Mouse (Mus musculus) layer of hippocampus, adult 2 months (tissue): ENCODE measurements around the gene Msln. TPM values are rescaled to one million over a fixed set of nuclear protein-coding genes. Genes with fewer than 3 reads are reported as not detected.

ENCODE experiments used
- DNase-seq, 2 experiments: peaks; one replicate each; pipeline ENCODE4 v3.0.0; 2022; ENCODE audit warnings: low spot score in 2 of 2
- H3K27ac ChIP-seq: fragments of 200-600 bp; 2 replicates; pipeline ENCODE4 v1.8.1; 2022
- H3K4me3 ChIP-seq: fragments of 200-600 bp; 2 replicates; pipeline ENCODE4 v1.8.1; 2022; ENCODE audit warnings: mild to moderate bottlenecking
- CTCF ChIP-seq: fragments of 200-600 bp; conservative IDR thresholded peaks from 2 replicates; pipeline ENCODE4 v1.8.1; 2022; ENCODE audit warnings: antibody characterized with exemption, mild to moderate bottlenecking, moderate library complexity
- microRNA-seq, 2 experiments: library from miRNA; unstranded; fragments of <30 nt; microRNA quantifications; one replicate each; pipeline ENCODE4 v1.2.0; 2021
- total RNA-seq, 2 experiments: library from RNA; stranded (reverse); gene quantifications; 2 replicates each; pipeline ENCODE4 v1.2.3; 2021

Gene Msln
- total RNA-seq, 2 experiments from 2014 or later: 0.51 to 0.69 TPM

DNA sequence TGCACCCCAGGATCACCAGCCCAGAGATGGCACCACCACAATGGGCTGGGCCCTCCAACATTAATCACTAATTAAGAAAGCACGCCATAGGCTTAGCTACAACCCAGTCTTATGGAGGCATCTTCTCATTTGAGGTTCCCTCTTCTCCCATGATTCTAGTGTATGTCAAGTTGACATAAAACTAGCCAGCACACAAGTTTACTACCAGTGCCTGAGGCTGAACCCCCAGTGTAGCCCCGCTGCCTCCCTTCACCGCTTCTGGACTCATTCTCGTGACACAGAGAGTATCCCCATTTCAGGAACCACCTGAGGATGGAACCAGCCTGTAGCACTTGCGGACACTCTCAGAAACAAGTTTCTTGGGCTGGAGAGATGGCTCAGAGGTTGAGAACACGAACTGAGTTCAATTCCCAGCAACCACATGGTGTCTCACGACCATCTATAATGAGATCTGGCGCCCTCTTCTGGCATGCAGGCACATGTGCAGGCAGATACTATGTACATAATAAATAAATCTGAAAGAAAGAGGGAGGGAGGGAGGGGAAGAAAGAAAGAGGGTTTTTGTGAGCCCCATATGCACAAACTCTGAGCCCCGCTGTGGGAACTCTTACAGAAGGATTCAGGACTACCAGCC lies 53.2 kb downstream of the Msln start:
- no peak overlapping the region for H3K4me3 ChIP-seq
- DNase-seq: no peak
- peak; percentile 61 for TF ChIP-seq CTCF
- no peak overlapping the region for H3K27ac ChIP-seq

Small RNA genes lying within 50 kb of the gene (microRNA-seq; reads per million reads assigned to microRNA genes)
- gene Gm25083 (0 reads per million in 2 experiments), gene Mir6966 (1.9 to 3.1 reads per million in 2 experiments)

Other genes starting within 250 kb of the Msln start
- 10 to 100 TPM; 47.7 to 55.7 TPM for gene Sox8, start 183.7 kb downstream of the Msln start, total RNA-seq
- gene Lmf1, start 175.3 kb downstream of the Msln start, total RNA-seq: 10 to 100 TPM; 25.5 to 31.2 TPM
- gene Gng13, start 37.2 kb downstream of the Msln start, total RNA-seq: 100 to 1,000 TPM; 106 to 122 TPM
- gene Chtf18, start 27.0 kb downstream of the Msln start, total RNA-seq: 1 to 10 TPM; 1.2 to 1.8 TPM
- 10 to 100 TPM; 54.5 to 56.9 TPM for gene Rpusd1, start 26.7 kb downstream of the Msln start, total RNA-seq
- gene Mslnl, start 18.3 kb downstream of the Msln start, total RNA-seq: not detected
- 10 to 100 TPM; 37.4 to 39.8 TPM for gene Narfl, start 19.4 kb upstream of the Msln start, total RNA-seq
- 100 to 1,000 TPM; 116 to 117 TPM for gene Haghl, start 31.3 kb upstream of the Msln start, total RNA-seq
- under 1 TPM; 0.49 to 0.51 TPM for gene Ccdc78, start 32.2 kb upstream of the Msln start, total RNA-seq
- 10 to 100 TPM; 83.0 to 89.3 TPM for gene Fam173a, start 38.5 kb upstream of the Msln start, total RNA-seq
- gene AC134908.4, start 41.3 kb upstream of the Msln start, total RNA-seq: 1 to 10 TPM; 1.4 to 1.9 TPM
- 10 to 100 TPM; 76.9 to 80.3 TPM for gene Metrn, start 42.8 kb upstream of the Msln start, total RNA-seq
- 100 to 1,000 TPM; 680 to 699 TPM for gene Fbxl16, start 54.7 kb upstream of the Msln start, total RNA-seq
- gene Wdr24, start 69.2 kb upstream of the Msln start, total RNA-seq: 10 to 100 TPM; 27.9 to 28.9 TPM
- 10 to 100 TPM; 58.0 to 61.1 TPM for gene Jmjd8, start 74.5 kb upstream of the Msln start, total RNA-seq
- 100 to 1,000 TPM; 164 to 175 TPM for gene Stub1, start 79.0 kb upstream of the Msln start, total RNA-seq
- gene Rhbdl1, start 82.9 kb upstream of the Msln start, total RNA-seq: 10 to 100 TPM; 43.0 to 44.8 TPM
- 10 to 100 TPM; 30.0 to 33.9 TPM for gene Gm20683, start 87.4 kb upstream of the Msln start, total RNA-seq
- 100 to 1,000 TPM in 1 of 2 experiments, 10 to 100 TPM in 1; 95.9 to 107 TPM for gene Rhot2, start 90.5 kb upstream of the Msln start, total RNA-seq
- 10 to 100 TPM; 21.7 to 24.6 TPM for gene Wdr90, start 107.1 kb upstream of the Msln start, total RNA-seq
- gene Mcrip2, start 114.4 kb upstream of the Msln start, total RNA-seq: 10 to 100 TPM; 20.9 to 21.6 TPM
- 10 to 100 TPM; 39.0 to 39.9 TPM for gene Mettl26, start 120.7 kb upstream of the Msln start, total RNA-seq
- gene Wfikkn1, start 126.5 kb upstream of the Msln start, total RNA-seq: 1 to 10 TPM; 1.7 to 2.8 TPM
- 10 to 100 TPM; 50.1 to 51.1 TPM for gene Rab40c, start 165.3 kb upstream of the Msln start, total RNA-seq
- 100 to 1,000 TPM; 120 TPM for gene Pigq, start 190.6 kb upstream of the Msln start, total RNA-seq
- gene Nhlrc4, start 190.6 kb upstream of the Msln start, total RNA-seq: 1 to 10 TPM; 1.3 to 1.5 TPM
- under 1 TPM; 0.41 to 0.64 TPM for gene A930017K11Rik, start 198.2 kb upstream of the Msln start, total RNA-seq
- gene Capn15, start 231.4 kb upstream of the Msln start, total RNA-seq: 10 to 100 TPM; 53.6 to 58.8 TPM